Mouse (Mus musculus) kidney, adult 2 months (tissue): ENCODE measurements around the gene Serpina3a.

Experiments used
- CTCF ChIP-seq: fragments of 200-500 bp; conservative IDR thresholded peaks from 2 replicates; pipeline ENCODE4 v1.5.1; 2011; ENCODE audit warnings: low read depth, mild to moderate bottlenecking, control low read depth, low read length, moderate library complexity, mixed read lengths; ENCODE audit not compliant: insufficient read depth, insufficient read length
- POLR2A ChIP-seq: fragments of 200-500 bp; IDR thresholded peaks from one replicate; pipeline ENCODE4 v1.6.1; 2011; ENCODE audit warnings: low read depth, low read length, control low read depth

GRCm38 (mm10) chr12:104064996-104065395 lies 47.5 kb upstream of the Serpina3a start:
- no peak for TF ChIP-seq POLR2A
- TF ChIP-seq CTCF, result no peak
